Mouse (Mus musculus): ENCODE measurements at regions not wholly inside any gene's neighbourhood (a gene's known extent, or its start where the extent isn't known, plus 50 kb on each side); places are given as distances from the start of the nearest gene placed in this dataset.

GRCm38 (mm10) chr3:99447361-99447760 is 207.2 kb downstream of the Tbx15 start:
- no peak overlapping the region for H3K4me3 ChIP-seq
- H3K27me3 ChIP-seq: no peaks in the 10 kb centered on the region
- H3K4me2 ChIP-seq: no peak overlapping the region
- ATAC-seq (ENCODE audit: low FRiP score, low read depth): 0 out of 2 replicates have a peak, but pooled peaks have one; percentile 3
- H3K4me1 ChIP-seq (replicated peaks): no peaks in the 10 kb centered on the region
- no peaks in the 10 kb centered on the region for H3K9me3 ChIP-seq
- H3K9ac ChIP-seq: no peak overlapping the region
- no peaks in the 10 kb centered on the region for H3K36me3 ChIP-seq
- H3K27ac ChIP-seq (replicated peaks): no peak overlapping the region
- 64% methylated on average over 2 of the region's 2 CpGs for WGBS

GRCm38 (mm10) chr3:99447813-99448212 is 207.6 kb downstream of the Tbx15 start:
- H3K36me3 ChIP-seq: no peaks in the 10 kb centered on the region
- 62% methylated on average over 2 of the region's 2 CpGs for WGBS
- H3K4me3 ChIP-seq: no peak overlapping the region

GRCm38 (mm10) chr3:99459036-99459863 is 219.1 kb downstream of the Tbx15 start:
- H3K27me3 ChIP-seq: no peaks in the 10 kb centered on the region
- no peak overlapping the region for H3K9ac ChIP-seq
- H3K4me3 ChIP-seq: no peak overlapping the region
- ATAC-seq (ENCODE audit: low FRiP score, low read depth): no peak
- H3K4me1 ChIP-seq (replicated peaks): no peaks in the 10 kb centered on the region
- no peaks in the 10 kb centered on the region for H3K36me3 ChIP-seq
- no peaks in the 10 kb centered on the region for H3K9me3 ChIP-seq
- WGBS: 75% methylated on average over 12 of the region's 12 CpGs
- no peak overlapping the region for H3K4me2 ChIP-seq
- no peak overlapping the region for H3K27ac ChIP-seq (replicated peaks)

More at GRCm38 (mm10) chr3:99447813-99448212, 207.6 kb downstream of the Tbx15 start:
- no peak overlapping the region for H3K4me2 ChIP-seq
- ATAC-seq (ENCODE audit: low FRiP score, low read depth): no peak
- H3K9ac ChIP-seq: no peak overlapping the region
- no peaks in the 10 kb centered on the region for H3K27me3 ChIP-seq
- no peaks in the 10 kb centered on the region for H3K9me3 ChIP-seq
- no peak overlapping the region for H3K27ac ChIP-seq (replicated peaks)
- H3K4me1 ChIP-seq (replicated peaks): no peaks in the 10 kb centered on the region

GRCm38 (mm10) chr3:99499980-99500379 is 259.8 kb downstream of the Tbx15 start:
- ATAC-seq (ENCODE audit: low FRiP score, low read depth): no peak
- no peaks in the 10 kb centered on the region for H3K36me3 ChIP-seq
- 92% methylated on average over 14 of the region's 14 CpGs for WGBS

GRCm38 (mm10) chr3:99504772-99505171 is 264.6 kb downstream of the Tbx15 start:
- Histone ChIP-seq H3K4me3 (no peak overlapping the region), H3K9me3 (no peaks in the 10 kb centered on the region), H3K27ac (replicated peaks) (no peak overlapping the region), H3K4me1 (replicated peaks) (no peaks in the 10 kb centered on the region), H3K36me3 (no peaks in the 10 kb centered on the region), H3K4me2 (no peak overlapping the region), H3K27me3 (no peaks in the 10 kb centered on the region), H3K9ac (no peak overlapping the region)
- 78% methylated on average over 2 of the region's 2 CpGs for WGBS
- ATAC-seq (ENCODE audit: low FRiP score, low read depth): no peak

More at GRCm38 (mm10) chr3:99499980-99500379, 259.8 kb downstream of the Tbx15 start:
- H3K9me3 ChIP-seq: no peaks in the 10 kb centered on the region
- no peak overlapping the region for H3K4me3 ChIP-seq
- no peak overlapping the region for H3K27ac ChIP-seq (replicated peaks)
- H3K4me1 ChIP-seq (replicated peaks): no peaks in the 10 kb centered on the region
- H3K27me3 ChIP-seq: no peaks in the 10 kb centered on the region
- H3K4me2 ChIP-seq: no peak overlapping the region
- H3K9ac ChIP-seq: no peak overlapping the region

- no peaks in the 10 kb centered on the region for H3K9me3 ChIP-seq
- H3K4me1 ChIP-seq (replicated peaks): no peaks in the 10 kb centered on the region
- ATAC-seq (ENCODE audit: low FRiP score, low read depth): no peak
- H3K27ac ChIP-seq (replicated peaks): no peak overlapping the region
- no peak overlapping the region for H3K4me3 ChIP-seq
- 89% methylated on average over 1 of the region's 1 CpGs for WGBS
- no peak overlapping the region for H3K4me2 ChIP-seq
- no peaks in the 10 kb centered on the region for H3K27me3 ChIP-seq
- no peak overlapping the region for H3K9ac ChIP-seq
- no peaks in the 10 kb centered on the region for H3K36me3 ChIP-seq
Measured at GRCm38 (mm10) chr3:99512250-99512649, 272.1 kb downstream of the Tbx15 start.

GRCm38 (mm10) chr3:99512933-99513332 is 272.8 kb downstream of the Tbx15 start:
- ATAC-seq (ENCODE audit: low FRiP score, low read depth): no peak
- 75% methylated on average over 2 of the region's 2 CpGs for WGBS
- H3K4me2 ChIP-seq: no peak overlapping the region

GRCm38 (mm10) chr3:99515751-99516150 is 275.6 kb downstream of the Tbx15 start:
- Histone ChIP-seq H3K4me1 (replicated peaks) (no peaks in the 10 kb centered on the region), H3K4me3 (no peak overlapping the region), H3K27me3 (no peaks in the 10 kb centered on the region), H3K9ac (no peak overlapping the region), H3K4me2 (no peak overlapping the region), H3K27ac (replicated peaks) (no peak overlapping the region), H3K36me3 (no peaks in the 10 kb centered on the region), H3K9me3 (no peaks in the 10 kb centered on the region)
- no peak for ATAC-seq (ENCODE audit: low FRiP score, low read depth)
- 97% methylated on average over 8 of the region's 8 CpGs for WGBS

More at GRCm38 (mm10) chr3:99512933-99513332, 272.8 kb downstream of the Tbx15 start:
- Histone ChIP-seq H3K4me1 (replicated peaks) (no peaks in the 10 kb centered on the region), H3K9ac (no peak overlapping the region), H3K27me3 (no peaks in the 10 kb centered on the region), H3K4me3 (no peak overlapping the region), H3K27ac (replicated peaks) (no peak overlapping the region), H3K36me3 (no peaks in the 10 kb centered on the region), H3K9me3 (no peaks in the 10 kb centered on the region)

GRCm38 (mm10) chr3:99560917-99561316 is 320.7 kb downstream of the Tbx15 start:
- Histone ChIP-seq H3K36me3 (no peaks in the 10 kb centered on the region), H3K27ac (replicated peaks) (no peak overlapping the region), H3K9ac (no peak overlapping the region), H3K9me3 (no peaks in the 10 kb centered on the region), H3K4me3 (no peak overlapping the region), H3K4me2 (no peak overlapping the region), H3K4me1 (replicated peaks) (no peaks in the 10 kb centered on the region), H3K27me3 (no peaks in the 10 kb centered on the region)
- 67% methylated on average over 1 of the region's 1 CpGs for WGBS
- no peak for ATAC-seq (ENCODE audit: low FRiP score, low read depth)

- 83% methylated on average over 6 of the region's 6 CpGs for WGBS
- Histone ChIP-seq H3K27me3 (no peaks in the 10 kb centered on the region), H3K4me2 (no peak overlapping the region), H3K9me3 (no peaks in the 10 kb centered on the region), H3K36me3 (no peaks in the 10 kb centered on the region), H3K27ac (replicated peaks) (no peak overlapping the region), H3K9ac (no peak overlapping the region), H3K4me3 (no peak overlapping the region), H3K4me1 (replicated peaks) (no peaks in the 10 kb centered on the region)
- no peak for ATAC-seq (ENCODE audit: low FRiP score, low read depth)
Measured at GRCm38 (mm10) chr3:99573335-99573976, 311.8 kb upstream of the Spag17 start.

- no peak for ATAC-seq (ENCODE audit: low FRiP score, low read depth)
- Histone ChIP-seq H3K9me3 (no peaks in the 10 kb centered on the region), H3K27me3 (no peaks in the 10 kb centered on the region), H3K36me3 (no peaks in the 10 kb centered on the region), H3K27ac (replicated peaks) (no peak overlapping the region), H3K4me2 (no peak overlapping the region), H3K4me1 (replicated peaks) (no peaks in the 10 kb centered on the region), H3K9ac (no peak overlapping the region), H3K4me3 (no peak overlapping the region)
- WGBS: 88% methylated on average over 3 of the region's 3 CpGs
Measured at GRCm38 (mm10) chr3:99573977-99574373, 311.2 kb upstream of the Spag17 start.

GRCm38 (mm10) chr3:99602679-99603078 is 282.5 kb upstream of the Spag17 start:
- Histone ChIP-seq H3K4me1 (replicated peaks) (no peaks in the 10 kb centered on the region), H3K9me3 (no peaks in the 10 kb centered on the region), H3K9ac (no peak overlapping the region), H3K4me2 (no peak overlapping the region), H3K27ac (replicated peaks) (no peak overlapping the region), H3K36me3 (no peaks in the 10 kb centered on the region), H3K27me3 (no peaks in the 10 kb centered on the region), H3K4me3 (no peak overlapping the region)
- no peak for ATAC-seq (ENCODE audit: low FRiP score, low read depth)
- WGBS: 54% methylated on average over 3 of the region's 3 CpGs

Data from hindbrain, embryonic 15.5 days (tissue).